Mouse (Mus musculus) ZHBTc4 (cell line): ENCODE data around the gene Phactr1.
"Not testable (repeated sequence)": the region's sequence is repeated elsewhere in the genome, so short reads cannot be mapped to it uniquely, and the experiment has no call there.

ENCODE experiments used
- DNase-seq: peaks from one replicate; pipeline ENCODE4 v3.0.0-alpha.2; 2011; ENCODE audit warnings: low read depth, low spot score

Gene Phactr1

GRCm38 (mm10) chr13:42921769-42922450, 241.5 kb downstream of the Phactr1 start:
- DNase-seq, result no peak

- no peak for DNase-seq
Measured at GRCm38 (mm10) chr13:42927778-42928177, 247.4 kb downstream of the Phactr1 start.

- no peak for DNase-seq
Measured at GRCm38 (mm10) chr13:42929529-42930235, 249.3 kb downstream of the Phactr1 start.

- DNase-seq, result no peak
Measured at GRCm38 (mm10) chr13:42932046-42932445, 251.6 kb downstream of the Phactr1 start.

GRCm38 (mm10) chr13:42934538-42935126, 254.2 kb downstream of the Phactr1 start:
- no peak for DNase-seq

DNA sequence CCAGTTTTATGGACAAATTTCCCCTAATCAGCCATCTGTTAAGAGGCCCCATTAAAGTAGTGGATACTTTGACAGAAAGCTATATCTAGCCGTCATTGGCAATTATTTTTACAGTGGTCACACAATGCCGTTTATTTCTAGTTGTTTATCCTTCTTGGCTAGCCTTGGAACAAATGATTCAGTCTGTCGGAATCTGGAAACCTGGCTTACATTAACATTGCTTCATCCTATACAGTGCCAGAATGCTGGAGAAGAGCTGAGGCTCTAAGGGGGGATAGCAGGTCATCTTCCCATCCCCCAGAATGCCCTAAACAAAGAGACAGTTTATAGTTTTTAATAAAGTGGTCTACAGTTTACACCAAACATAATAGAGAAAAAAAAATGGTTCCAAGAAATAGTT, 257.4 kb downstream of the Phactr1 start:
- no peak for DNase-seq

- DNase-seq, result no peak
Measured at GRCm38 (mm10) chr13:42938346-42938745, 257.9 kb downstream of the Phactr1 start.

GRCm38 (mm10) chr13:42940271-42940670, 259.8 kb downstream of the Phactr1 start:
- DNase-seq, result no peak

- DNase-seq, result no peak
Measured at GRCm38 (mm10) chr13:42944106-42944505, 263.7 kb downstream of the Phactr1 start.

DNA sequence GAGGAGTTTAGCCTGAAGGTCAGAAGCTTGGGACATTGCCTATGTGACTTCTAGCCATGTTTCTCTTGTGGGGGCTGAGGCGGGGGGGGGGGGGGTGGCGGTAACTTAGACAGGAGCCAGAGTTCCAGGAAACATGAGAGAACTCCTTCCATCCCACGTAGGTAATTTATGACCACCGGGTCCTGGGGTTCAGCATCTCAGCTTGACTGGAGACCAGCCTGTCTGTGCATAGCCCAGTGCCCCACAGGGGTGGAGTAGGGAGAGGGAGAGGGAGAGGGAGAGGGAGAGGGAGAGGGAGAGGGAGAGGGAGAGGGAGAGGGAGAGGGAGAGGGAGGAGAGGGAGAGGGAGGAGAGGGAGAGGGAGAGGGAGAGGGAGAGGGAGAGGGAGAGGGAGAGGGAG, 264.8 kb downstream of the Phactr1 start:
- DNase-seq, result not testable (repeated sequence)

DNA sequence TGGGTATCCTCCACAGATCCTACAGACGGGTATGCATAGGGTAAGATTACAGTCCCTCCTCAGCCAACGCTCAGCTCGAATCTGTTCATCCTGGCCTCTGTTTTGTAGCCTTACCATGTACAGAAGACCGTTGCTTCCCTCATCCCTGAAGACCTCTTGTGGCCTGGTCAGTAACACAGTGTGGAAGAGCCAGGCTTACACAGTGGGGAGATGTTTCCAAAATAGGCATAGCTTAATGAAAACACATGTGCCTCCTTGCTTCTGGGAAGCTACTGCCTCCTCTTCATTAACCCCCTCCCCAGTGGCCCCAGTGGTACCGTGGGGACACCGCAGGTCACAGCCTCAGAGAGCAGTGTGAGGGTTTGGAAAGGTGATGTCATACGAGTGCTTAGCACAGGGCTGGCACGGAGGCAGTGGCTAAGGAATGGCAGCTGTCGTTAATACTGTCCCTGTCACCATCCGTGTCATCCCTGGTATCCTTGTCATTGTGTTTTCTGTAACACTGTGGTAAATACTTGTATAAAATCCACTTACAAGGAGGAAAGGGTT, 268.4 kb downstream of the Phactr1 start:
- DNase-seq, result no peak

- no peak for DNase-seq
Measured at GRCm38 (mm10) chr13:42949336-42949735, 268.9 kb downstream of the Phactr1 start.

GRCm38 (mm10) chr13:42950056-42950455, 269.6 kb downstream of the Phactr1 start:
- no peak for DNase-seq

DNA sequence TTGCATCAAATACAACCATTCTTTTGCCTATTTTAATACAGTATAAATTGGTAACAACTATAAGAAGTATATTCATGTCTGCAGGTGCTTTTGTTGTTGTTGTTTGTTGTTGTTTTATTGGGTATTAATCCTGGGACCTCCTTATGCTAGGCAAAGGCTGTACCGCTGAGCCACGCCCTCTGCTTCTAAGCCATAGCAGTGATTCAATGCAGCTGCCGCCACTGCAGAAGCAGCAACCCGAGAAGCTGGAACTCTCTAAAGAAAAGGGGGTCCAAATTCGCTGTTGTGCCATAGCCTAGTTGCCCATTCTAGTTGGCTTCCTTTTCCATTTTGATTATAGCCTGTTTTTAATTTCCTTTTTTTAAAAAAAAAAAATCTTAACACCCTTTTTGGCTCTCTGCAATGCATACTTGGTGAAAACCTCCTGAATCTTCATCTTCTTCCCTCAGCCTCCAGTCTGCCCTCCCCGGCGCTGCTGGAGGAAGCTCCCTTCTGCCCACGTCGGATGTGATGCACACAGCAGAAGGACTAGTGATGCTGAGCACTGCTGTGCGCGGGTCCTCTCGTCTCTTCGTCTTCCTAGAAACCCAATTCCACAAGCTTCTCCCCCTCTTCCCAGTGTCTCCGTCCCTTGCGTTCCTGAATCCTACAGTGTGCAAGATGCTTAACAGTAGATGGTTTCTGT, 271.8 kb downstream of the Phactr1 start:
- no peak for DNase-seq

DNA sequence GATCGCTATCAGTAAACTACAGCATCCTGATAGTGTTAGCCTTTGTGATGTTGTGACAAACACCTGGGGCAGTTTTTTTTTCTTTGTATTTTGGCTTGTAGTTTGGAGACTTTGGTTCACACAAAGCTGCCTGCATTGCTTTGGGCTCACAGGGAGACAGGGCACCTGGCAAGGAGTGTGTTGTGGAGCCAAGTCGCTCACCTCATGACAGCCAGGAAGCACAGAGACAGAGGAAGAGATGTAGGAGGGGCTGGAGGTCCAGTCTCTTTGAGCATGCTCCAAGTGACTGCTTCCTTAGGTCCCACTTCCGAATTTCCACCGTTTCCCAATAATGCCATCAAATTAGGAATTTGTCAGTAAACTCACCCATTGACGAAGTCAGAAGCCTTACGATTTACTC, 272.6 kb downstream of the Phactr1 start:
- DNase-seq, result no peak

- DNase-seq, result no peak
Measured at GRCm38 (mm10) chr13:42954116-42954515, 273.7 kb downstream of the Phactr1 start.

DNA sequence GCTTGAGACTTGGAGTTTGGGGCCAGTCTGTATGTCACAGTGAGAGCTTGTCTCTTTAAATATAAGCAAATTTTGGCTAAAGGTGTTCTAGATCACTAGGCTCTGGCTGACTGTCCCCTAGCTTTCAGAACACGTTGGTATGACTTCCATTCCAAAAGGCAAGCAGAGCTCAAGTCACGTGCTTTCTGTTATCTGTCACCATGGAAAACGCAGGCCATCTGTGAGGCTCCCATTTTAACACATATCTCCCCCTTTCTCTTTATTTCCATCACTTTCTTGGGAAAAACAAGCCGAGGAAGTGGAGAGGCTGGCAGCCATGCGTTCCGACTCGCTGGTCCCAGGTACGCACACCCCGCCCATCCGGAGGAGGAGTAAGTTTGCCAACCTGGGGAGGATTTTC, 275.9 kb downstream of the Phactr1 start:
- DNase-seq, result no peak

DNA sequence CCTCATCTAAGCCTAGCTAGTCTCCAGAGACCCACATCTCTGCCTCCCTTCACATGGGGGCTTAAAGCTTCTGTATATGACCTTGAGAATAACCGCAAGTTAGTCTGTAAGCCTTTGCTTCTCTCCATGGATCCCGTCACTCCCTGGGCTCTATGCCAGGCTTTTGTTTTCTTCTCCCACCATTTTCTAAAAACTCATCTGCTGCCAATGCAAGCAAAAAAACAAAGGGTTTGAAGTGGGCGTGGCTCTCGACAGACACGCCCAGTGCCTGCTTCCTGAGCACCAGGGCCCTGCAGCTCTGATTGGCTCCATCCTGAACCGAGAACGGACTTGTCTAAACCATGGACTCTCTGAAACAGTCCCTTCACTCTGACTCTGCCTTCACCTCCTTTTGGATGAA, 277.4 kb downstream of the Phactr1 start:
- DNase-seq, result peak; percentile 64

- DNase-seq, result no peak
Measured at GRCm38 (mm10) chr13:42958867-42959266, 278.4 kb downstream of the Phactr1 start.

DNA sequence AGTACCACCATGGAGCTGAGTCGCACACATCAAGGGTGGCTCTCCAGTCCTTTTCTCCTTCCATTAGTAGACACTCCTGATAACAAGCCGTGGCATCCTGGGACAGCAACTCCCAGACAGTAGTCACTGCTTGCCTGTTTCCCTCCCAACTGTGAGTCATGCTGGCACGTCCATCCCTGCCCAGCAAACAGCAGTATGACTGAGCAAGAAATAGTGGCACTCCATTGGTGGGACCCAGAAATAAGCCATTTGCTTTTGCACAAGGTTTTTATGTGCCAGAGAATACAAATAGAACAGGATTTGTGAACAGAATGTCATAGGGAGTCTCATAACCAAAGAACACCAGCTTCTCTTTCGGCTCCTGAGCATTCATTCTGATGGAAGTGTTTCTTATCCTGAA, 281.1 kb downstream of the Phactr1 start:
- DNase-seq, result no peak

- no peak for DNase-seq
Measured at GRCm38 (mm10) chr13:42968537-42968936, 288.1 kb downstream of the Phactr1 start.

DNA sequence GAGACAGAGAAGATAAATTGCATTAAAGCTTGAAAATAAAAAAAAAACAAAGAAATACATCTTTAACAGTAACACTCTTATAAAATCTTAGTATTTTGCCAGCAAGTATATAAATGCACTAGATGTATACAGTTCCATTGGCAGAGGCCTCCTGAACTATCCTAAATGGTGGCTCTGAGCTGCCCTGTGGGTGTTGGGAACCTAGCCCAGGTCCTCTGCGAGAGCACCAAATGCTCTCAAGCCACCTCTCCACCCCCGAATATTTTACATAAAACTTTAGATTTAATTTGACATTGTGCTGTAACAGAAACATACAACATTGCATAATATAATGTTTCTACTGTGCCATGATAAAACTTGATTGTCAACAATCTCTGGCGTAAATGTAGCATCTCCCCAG, 293.1 kb downstream of the Phactr1 start:
- DNase-seq, result no peak
